8 mouse cellular contexts compared by ENCODE assay signal in genomic region chr4:76449466-76450350, GRCm38 (mm10).
A peak's percentile ranks its signal among the peaks of the same experiment; 100 is the strongest.
DNase-seq lines count a peak whose midpoint lies in the region; ATAC-seq and TF ChIP-seq lines count a peak whose summit lies in the region.

No protein-coding gene starts in this region.

- peak overlapping the region; percentile 82 for H3K4me2 ChIP-seq in forebrain, embryonic 11.5 days (ENCODE audit: low read depth, low read length, severe bottlenecking)
- peak overlapping the region; percentile 83 for H3K4me2 ChIP-seq in heart, embryonic 13.5 days
- H3K4me2 ChIP-seq in kidney, embryonic 16.5 days (replicated peaks; ENCODE audit: low read depth, low read length) = peak overlapping the region; percentile 81
- H3K4me2 ChIP-seq in limb, embryonic 15.5 days = peak overlapping the region; percentile 75
- peak overlapping the region; percentile 73 for H3K4me2 ChIP-seq in midbrain, postnatal 0 days (ENCODE audit: low read depth, low read length, poor library complexity, severe bottlenecking)

- no peak for TF ChIP-seq POLR2A in spleen, adult 2 months (IDR thresholded peaks at IDR 0.05; ENCODE audit: low read depth, low read length)

- H3K36me3 ChIP-seq in spleen, adult 2 months (ENCODE audit: control insufficient read depth, insufficient read depth, low read length) = no peaks in the 10 kb centered on the region
- H3K36me3 ChIP-seq in forebrain, embryonic 11.5 days (ENCODE audit: control insufficient read depth, insufficient read depth, low read length) = no peaks in the 10 kb centered on the region
- no peaks in the 10 kb centered on the region for H3K36me3 ChIP-seq in heart, embryonic 13.5 days
- H3K36me3 ChIP-seq in kidney, embryonic 16.5 days (ENCODE audit: insufficient read depth, low read length) = no peaks in the 10 kb centered on the region
- H3K36me3 ChIP-seq in limb, embryonic 15.5 days = no peaks in the 10 kb centered on the region
- H3K36me3 ChIP-seq in midbrain, postnatal 0 days (ENCODE audit: insufficient read depth, low read length) = no peaks in the 10 kb centered on the region

- no peak overlapping the region for H3K27ac ChIP-seq in spleen, adult 2 months (ENCODE audit: insufficient read depth, low read length)
- H3K27ac ChIP-seq in forebrain, embryonic 11.5 days (ENCODE audit: low read depth, low read length) = peak overlapping the region; percentile 81
- H3K27ac ChIP-seq in heart, embryonic 13.5 days (replicated peaks) = peak overlapping the region; percentile 98
- peak overlapping the region; percentile 97 for H3K27ac ChIP-seq in kidney, embryonic 16.5 days (ENCODE audit: low read length)
- H3K27ac ChIP-seq in limb, embryonic 15.5 days = peak overlapping the region; percentile 97
- peak overlapping the region; percentile 94 for H3K27ac ChIP-seq in midbrain, postnatal 0 days (ENCODE audit: low read depth, low read length)

- H3K4me3 ChIP-seq in spleen, adult 2 months (ENCODE audit: extremely low read depth, insufficient read depth, insufficient read length) = peak overlapping the region; percentile 27; the same call in 1 of the 2 replicates
- H3K4me3 ChIP-seq in forebrain, embryonic 11.5 days (ENCODE audit: low read depth, low read length) = peak overlapping the region; percentile 75
- H3K4me3 ChIP-seq in heart, embryonic 13.5 days = peak overlapping the region; percentile 82
- peak overlapping the region; percentile 90 for H3K4me3 ChIP-seq in kidney, embryonic 16.5 days (ENCODE audit: low read length)
- H3K4me3 ChIP-seq in limb, embryonic 15.5 days = peak overlapping the region; percentile 90
- H3K4me3 ChIP-seq in midbrain, postnatal 0 days (ENCODE audit: low read depth, low read length) = peak overlapping the region; percentile 89

- peaks cover 10% of the 10 kb centered on the region for H3K27me3 ChIP-seq in spleen, adult 2 months (ENCODE audit: control insufficient read depth, insufficient read depth, low read length)
- no peaks in the 10 kb centered on the region; the same call in 1 of the 2 replicates for H3K27me3 ChIP-seq in forebrain, embryonic 11.5 days (ENCODE audit: control insufficient read depth, insufficient read depth, low read length)
- no peaks in the 10 kb centered on the region for H3K27me3 ChIP-seq in heart, embryonic 13.5 days (replicated peaks)
- H3K27me3 ChIP-seq in kidney, embryonic 16.5 days (ENCODE audit: insufficient read depth, low read length) = no peaks in the 10 kb centered on the region
- no peaks in the 10 kb centered on the region for H3K27me3 ChIP-seq in limb, embryonic 15.5 days
- H3K27me3 ChIP-seq in midbrain, postnatal 0 days (ENCODE audit: insufficient read depth, low read length) = no peaks in the 10 kb centered on the region

- no peak for DNase-seq in spleen, adult 2 months (ENCODE audit: low read depth in 1 of 2, low spot score in 2 of 2)
- DNase-seq in spleen, postnatal 14 days (ENCODE audit: low spot score in 2 of 2) = no peak
- DNase-seq in forebrain, embryonic 11.5 days (ENCODE audit: low spot score) = peak; percentile 89
- peak; percentile 76 for DNase-seq in midbrain, postnatal 0 days (ENCODE audit: low spot score)
- DNase-seq in testis, postnatal 14 days (ENCODE audit: low spot score) = peak; percentile 77

- 0 out of 2 replicates have a peak, but pooled peaks cover 2% of the 10 kb centered on the region for H3K4me1 ChIP-seq in spleen, adult 2 months (ENCODE audit: control insufficient read depth, insufficient read depth, insufficient read length)
- H3K4me1 ChIP-seq in forebrain, embryonic 11.5 days (replicated peaks; ENCODE audit: control insufficient read depth, insufficient read depth, low read length) = 0 out of 2 replicates have a peak, but pooled peaks cover 2% of the 10 kb centered on the region
- H3K4me1 ChIP-seq in heart, embryonic 13.5 days = peaks cover 40% of the 10 kb centered on the region
- 0 out of 2 replicates have a peak, but pooled peaks cover 8% of the 10 kb centered on the region for H3K4me1 ChIP-seq in kidney, embryonic 16.5 days (ENCODE audit: insufficient read depth, low read length)
- H3K4me1 ChIP-seq in limb, embryonic 15.5 days = 0 out of 2 replicates have a peak, but pooled peaks cover 6% of the 10 kb centered on the region
- H3K4me1 ChIP-seq in midbrain, postnatal 0 days (ENCODE audit: insufficient read depth, low read length) = no peaks in the 10 kb centered on the region

- peak overlapping the region; percentile 90 for H3K9ac ChIP-seq in forebrain, embryonic 11.5 days (ENCODE audit: low read length)
- H3K9ac ChIP-seq in heart, embryonic 13.5 days = peak overlapping the region; percentile 99
- peak overlapping the region; percentile 98 for H3K9ac ChIP-seq in kidney, embryonic 16.5 days (replicated peaks; ENCODE audit: low read length)
- peak overlapping the region; percentile 97 for H3K9ac ChIP-seq in limb, embryonic 15.5 days
- peak overlapping the region; percentile 92 for H3K9ac ChIP-seq in midbrain, postnatal 0 days (replicated peaks; ENCODE audit: low read length, poor library complexity, severe bottlenecking)

- 4% methylated on average over 84 of the region's 99 CpGs for WGBS in spleen, adult 2 months
- under 1% methylated on average over 87 of the region's 99 CpGs for WGBS in forebrain, embryonic 11.5 days
- under 1% methylated on average over 64 of the region's 99 CpGs for WGBS in heart, embryonic 13.5 days
- WGBS in kidney, embryonic 16.5 days = 0% methylated on average over 69 of the region's 99 CpGs
- WGBS in limb, embryonic 15.5 days = under 1% methylated on average over 96 of the region's 99 CpGs
- WGBS in midbrain, postnatal 0 days = under 1% methylated on average over 58 of the region's 99 CpGs

- peak; percentile 84 for ATAC-seq in forebrain, embryonic 11.5 days (replicated peaks; ENCODE audit: low FRiP score)
- peak; percentile 59; the same call in 1 of the 2 replicates for ATAC-seq in heart, embryonic 13.5 days (ENCODE audit: extremely low read depth, insufficient number of reproducible peaks, low FRiP score, low TSS enrichment)
- ATAC-seq in kidney, embryonic 16.5 days (ENCODE audit: low FRiP score, low TSS enrichment) = peak; percentile 90
- peak; percentile 69 for ATAC-seq in limb, embryonic 15.5 days (ENCODE audit: insufficient number of reproducible peaks, low FRiP score, low TSS enrichment, low read depth)
- peak; percentile 84 for ATAC-seq in midbrain, postnatal 0 days (ENCODE audit: low FRiP score)

- no peak for TF ChIP-seq CTCF in spleen, adult 2 months (IDR thresholded peaks at IDR 0.05; ENCODE audit: extremely low read depth, insufficient read depth, insufficient read length, insufficient replicate concordance)
- TF ChIP-seq CTCF in midbrain, postnatal 0 days (IDR thresholded peaks at IDR 0.05) = peak; percentile 21; the same call in 1 of the 2 replicates

- no peaks in the 10 kb centered on the region for H3K9me3 ChIP-seq in forebrain, embryonic 11.5 days (ENCODE audit: control insufficient read depth, low read length)
- H3K9me3 ChIP-seq in heart, embryonic 13.5 days = no peaks in the 10 kb centered on the region
- no peaks in the 10 kb centered on the region for H3K9me3 ChIP-seq in kidney, embryonic 16.5 days (ENCODE audit: low read length)
- H3K9me3 ChIP-seq in limb, embryonic 15.5 days = no peaks in the 10 kb centered on the region
- H3K9me3 ChIP-seq in midbrain, postnatal 0 days (ENCODE audit: low read length) = no peaks in the 10 kb centered on the region

Comparison
In these comparisons a context has a peak if more than half of its experiments do, and no peak if none do; other contexts are left out.
1. DNase-seq: peak in forebrain, embryonic 11.5 days (single experiment), midbrain, postnatal 0 days (single experiment) and testis, postnatal 14 days (single experiment); none in spleen, adult 2 months (0 of 2) and spleen, postnatal 14 days (0 of 2).
2. H3K4me3 ChIP-seq: peak in every context shown above with its lines; median percentile 90 in kidney, embryonic 16.5 days; 90 in limb, embryonic 15.5 days; 89 in midbrain, postnatal 0 days; 82 in heart, embryonic 13.5 days; 75 in forebrain, embryonic 11.5 days; 27 in spleen, adult 2 months.
3. Peak in every context shown above with its lines, with median percentiles within 50 percentile points of each other: ATAC-seq, H3K4me2 ChIP-seq and H3K9ac ChIP-seq.